Mouse (Mus musculus): Measurements from ENCODE around the gene Fiz1. TPM values are rescaled to one million over a fixed set of nuclear protein-coding genes. Genes with fewer than 3 reads are reported as not detected.
A peak's percentile ranks its signal among the peaks of the same experiment; 100 is the strongest.

Gene Fiz1
- total and polyA plus RNA-seq, 3 experiments: 17.9 to 20.4 (median 18.2) TPM

DNA sequence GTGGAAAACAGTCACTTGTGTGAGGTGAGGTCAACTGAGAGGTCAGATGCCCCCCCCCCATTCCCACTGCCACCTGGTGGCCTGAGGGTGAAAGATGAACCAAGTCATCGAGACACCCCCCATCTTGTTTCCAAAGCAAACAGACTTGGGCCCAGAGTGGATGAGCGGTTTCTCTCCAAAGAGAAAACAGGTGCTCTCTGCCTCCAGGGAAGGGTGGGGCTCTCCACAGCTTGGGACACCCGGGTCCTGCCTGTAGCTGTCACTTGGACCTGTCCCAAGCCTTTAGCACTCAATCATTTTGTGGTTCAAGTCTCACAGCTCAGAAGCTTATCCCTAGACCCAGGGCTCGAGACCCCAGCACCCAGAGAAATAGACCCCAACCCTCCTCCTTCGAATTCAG lies 51.0 kb downstream of the Fiz1 start:
- TF ChIP-seq CTCF (IDR thresholded peaks at IDR 0.05) (peak; percentile 19), POLR2A (IDR thresholded peaks at IDR 0.05; ENCODE audit: insufficient read depth, low read depth, low read length) (no peak), EP300 (IDR thresholded peaks at IDR 0.05; ENCODE audit: insufficient read depth, low read depth, low read length) (no peak)
- intact Hi-C loops (cut with DNase I): no loop called here
- no peak overlapping the region for H3K9ac ChIP-seq (ENCODE audit: low read depth, low read length)
- H3K36me3 ChIP-seq (ENCODE audit: control insufficient read depth, insufficient read depth, low read length): no peaks in the 10 kb centered on the region
- H3K27me3 ChIP-seq (ENCODE audit: control insufficient read depth, insufficient read depth, low read length): no peaks in the 10 kb centered on the region
- H3K4me1 ChIP-seq (ENCODE audit: control insufficient read depth, insufficient read depth, low read length): no peaks in the 10 kb centered on the region
- DNase-seq: no peak
- no peaks in the 10 kb centered on the region for H3K79me2 ChIP-seq (replicated peaks; ENCODE audit: control insufficient read depth, insufficient read depth, low read length)
- no peak overlapping the region for H3K4me3 ChIP-seq
- WGBS: 68% methylated on average over 5 of the region's 5 CpGs
- no peak overlapping the region; the same call in 1 of the 2 replicates for H3K27ac ChIP-seq

DNA sequence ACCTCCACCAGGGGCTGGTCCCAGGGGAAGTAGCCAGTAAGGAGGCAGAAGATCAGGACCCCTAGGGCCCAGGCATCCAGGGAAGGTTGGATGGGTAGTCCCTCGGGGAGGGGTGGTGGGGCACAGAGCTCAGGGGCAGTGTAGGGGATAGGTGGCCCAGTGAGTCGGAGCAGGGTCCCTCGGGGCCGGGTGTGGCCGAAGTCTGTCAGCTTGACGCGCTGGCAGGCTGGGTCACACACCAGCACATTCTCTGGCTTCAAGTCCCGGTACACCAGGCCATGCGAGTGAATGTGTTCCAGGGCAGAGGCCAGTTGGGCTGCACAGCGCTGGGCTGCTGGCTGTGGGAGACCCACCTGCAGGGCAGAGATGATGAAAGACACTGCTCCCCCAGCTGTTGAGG lies 57.1 kb downstream of the Fiz1 start:
- H3K36me3 ChIP-seq (ENCODE audit: control insufficient read depth, insufficient read depth, low read length): no peaks in the 10 kb centered on the region
- intact Hi-C loops (cut with DNase I): no loop called here
- no peak overlapping the region for H3K4me3 ChIP-seq
- H3K27me3 ChIP-seq (ENCODE audit: control insufficient read depth, insufficient read depth, low read length): no peaks in the 10 kb centered on the region
- no peaks in the 10 kb centered on the region for H3K79me2 ChIP-seq (replicated peaks; ENCODE audit: control insufficient read depth, insufficient read depth, low read length)
- TF ChIP-seq POLR2A (IDR thresholded peaks at IDR 0.05; ENCODE audit: insufficient read depth, low read depth, low read length) (no peak), EP300 (IDR thresholded peaks at IDR 0.05; ENCODE audit: insufficient read depth, low read depth, low read length) (no peak), CTCF (IDR thresholded peaks at IDR 0.05) (no peak)
- H3K9ac ChIP-seq (ENCODE audit: low read depth, low read length): no peak overlapping the region
- H3K4me1 ChIP-seq (ENCODE audit: control insufficient read depth, insufficient read depth, low read length): peaks cover 2% of the 10 kb centered on the region; the same call in 1 of the 2 replicates
- no peak overlapping the region for H3K27ac ChIP-seq
- 65% methylated on average over 10 of the region's 10 CpGs for WGBS
- DNase-seq: no peak

Other genes starting within 250 kb of the Fiz1 start
- gene Fam71e2, start 243.4 kb downstream of the Fiz1 start, total RNA-seq (2021): not detected
- 0.09 and 0.35 TPM in 2 replicates for gene Fam71e2, start 243.4 kb downstream of the Fiz1 start, polyA plus RNA-seq (2012; rRNA removed)
- gene Il11, start 231.8 kb downstream of the Fiz1 start, total RNA-seq (2021): not detected
- gene Il11, start 231.8 kb downstream of the Fiz1 start, polyA plus RNA-seq (2012; rRNA removed): 0.15 TPM in 1 of 2 replicates, not detected in the other
- not detected for gene Tmem190, start 231.8 kb downstream of the Fiz1 start, total RNA-seq (2021)
- gene Tmem190, start 231.8 kb downstream of the Fiz1 start, polyA plus RNA-seq (2012; rRNA removed): 0.29 TPM in 1 of 2 replicates, not detected in the other
- 1 to 10 TPM; 5.3 to 5.4 TPM for gene Tmem238, start 225.0 kb downstream of the Fiz1 start, total RNA-seq (2021)
- gene Tmem238, start 225.0 kb downstream of the Fiz1 start, polyA plus RNA-seq (2012; rRNA removed): 2.2 and 4.3 TPM in 2 replicates
- gene Rpl28, start 221.8 kb downstream of the Fiz1 start, total RNA-seq (2021): 100 to 1,000 TPM; 492 to 575 TPM
- 135 and 202 TPM in 2 replicates for gene Rpl28, start 221.8 kb downstream of the Fiz1 start, polyA plus RNA-seq (2012; rRNA removed)
- gene Ube2s, start 202.1 kb downstream of the Fiz1 start, total RNA-seq (2021): 10 to 100 TPM; 85.1 to 99.1 TPM
- 167 and 265 TPM in 2 replicates for gene Ube2s, start 202.1 kb downstream of the Fiz1 start, polyA plus RNA-seq (2012; rRNA removed)
- under 1 TPM in 1 of 2 experiments, not detected in 1; 0.07 TPM for gene Shisa7, start 170.0 kb downstream of the Fiz1 start, total RNA-seq (2021)
- gene Shisa7, start 170.0 kb downstream of the Fiz1 start, polyA plus RNA-seq (2012; rRNA removed): 0.09 and 0.12 TPM in 2 replicates
- gene Isoc2b, start 144.4 kb downstream of the Fiz1 start, total RNA-seq (2021): 1 to 10 TPM; 3.5 to 3.8 TPM
- 10.0 and 10.3 TPM in 2 replicates for gene Isoc2b, start 144.4 kb downstream of the Fiz1 start, polyA plus RNA-seq (2012; rRNA removed)
- 10 to 100 TPM; 48.9 to 55.5 TPM for gene Isoc2a, start 137.5 kb downstream of the Fiz1 start, total RNA-seq (2021)
- gene Isoc2a, start 137.5 kb downstream of the Fiz1 start, polyA plus RNA-seq (2012; rRNA removed): 29.3 and 30.6 TPM in 2 replicates
- under 1 TPM in 1 of 2 experiments, not detected in 1; 0.18 TPM for gene Gm36210, start 108.2 kb downstream of the Fiz1 start, total RNA-seq (2021)
- gene Gm36210, start 108.2 kb downstream of the Fiz1 start, polyA plus RNA-seq (2012; rRNA removed): 0.20 and 0.29 TPM in 2 replicates
- 1 to 10 TPM; 6.8 to 9.4 TPM for gene Zfp628, start 99.5 kb downstream of the Fiz1 start, total RNA-seq (2021)
- 6.1 and 7.5 TPM in 2 replicates for gene Zfp628, start 99.5 kb downstream of the Fiz1 start, polyA plus RNA-seq (2012; rRNA removed)
- 1 to 10 TPM; 5.6 to 5.8 TPM for gene Nat14, start 92.7 kb downstream of the Fiz1 start, total RNA-seq (2021)
- gene Nat14, start 92.7 kb downstream of the Fiz1 start, polyA plus RNA-seq (2012; rRNA removed): 3.5 TPM in 2 replicates
- gene Ssc5d, start 88.9 kb downstream of the Fiz1 start, total RNA-seq (2021): 1 to 10 TPM; 1.7 to 2.9 TPM
- gene Ssc5d, start 88.9 kb downstream of the Fiz1 start, polyA plus RNA-seq (2012; rRNA removed): 5.9 and 6.4 TPM in 2 replicates
- gene Sbk2, start 50.3 kb downstream of the Fiz1 start, total RNA-seq (2021): 10 to 100 TPM; 26.5 to 35.6 TPM
- gene Sbk2, start 50.3 kb downstream of the Fiz1 start, polyA plus RNA-seq (2012; rRNA removed): 85.0 and 119 TPM in 2 replicates
- gene Sbk3, start 43.5 kb downstream of the Fiz1 start, total RNA-seq (2021): 10 to 100 TPM; 39.4 to 46.1 TPM
- 66.1 and 72.5 TPM in 2 replicates for gene Sbk3, start 43.5 kb downstream of the Fiz1 start, polyA plus RNA-seq (2012; rRNA removed)
- gene Zfp579, start 18.5 kb downstream of the Fiz1 start, total RNA-seq (2021): 10 to 100 TPM; 12.3 to 14.0 TPM
- 51.8 and 70.2 TPM in 2 replicates for gene Zfp579, start 18.5 kb downstream of the Fiz1 start, polyA plus RNA-seq (2012; rRNA removed)
- gene Zfp524, start 282 bp downstream of the Fiz1 start, total RNA-seq (2021): 1 to 10 TPM; 8.7 to 9.2 TPM
- 14.7 and 17.7 TPM in 2 replicates for gene Zfp524, start 282 bp downstream of the Fiz1 start, polyA plus RNA-seq (2012; rRNA removed)
- not detected for gene Gm44973, start 799 bp upstream of the Fiz1 start, total RNA-seq (2021)
- not detected in 2 replicates for gene Gm44973, start 799 bp upstream of the Fiz1 start, polyA plus RNA-seq (2012; rRNA removed)
- 10 to 100 TPM; 13.8 to 13.9 TPM for gene Zfp865, start 5.7 kb upstream of the Fiz1 start, total RNA-seq (2021)
- 13.5 and 16.9 TPM in 2 replicates for gene Zfp865, start 5.7 kb upstream of the Fiz1 start, polyA plus RNA-seq (2012; rRNA removed)
- gene Ccdc106, start 5.9 kb upstream of the Fiz1 start, total RNA-seq (2021): under 1 TPM in 1 of 2 experiments, not detected in 1; 0.25 TPM
- gene Ccdc106, start 5.9 kb upstream of the Fiz1 start, polyA plus RNA-seq (2012; rRNA removed): 0.53 TPM in 1 of 2 replicates, not detected in the other
- gene 4632433K11Rik, start 19.4 kb upstream of the Fiz1 start, total RNA-seq (2021): not detected
- gene 4632433K11Rik, start 19.4 kb upstream of the Fiz1 start, polyA plus RNA-seq (2012; rRNA removed): not detected in 2 replicates
- gene Zfp784, start 23.7 kb upstream of the Fiz1 start, total RNA-seq (2021): 1 to 10 TPM; 5.0 to 5.6 TPM
- gene Zfp784, start 23.7 kb upstream of the Fiz1 start, polyA plus RNA-seq (2012; rRNA removed): 6.7 and 7.0 TPM in 2 replicates
- 1 to 10 TPM; 3.4 to 4.4 TPM for gene Zfp580, start 36.8 kb upstream of the Fiz1 start, total RNA-seq (2021)
- gene Zfp580, start 36.8 kb upstream of the Fiz1 start, polyA plus RNA-seq (2012; rRNA removed): 7.4 and 12.7 TPM in 2 replicates
- gene U2af2, start 47.4 kb upstream of the Fiz1 start, total RNA-seq (2021): 10 to 100 TPM; 65.6 to 68.5 TPM
- 84.4 and 118 TPM in 2 replicates for gene U2af2, start 47.4 kb upstream of the Fiz1 start, polyA plus RNA-seq (2012; rRNA removed)
- 100 to 1,000 TPM; 160 to 192 TPM for gene Epn1, start 65.5 kb upstream of the Fiz1 start, total RNA-seq (2021)
- gene Epn1, start 65.5 kb upstream of the Fiz1 start, polyA plus RNA-seq (2012; rRNA removed): 174 and 181 TPM in 2 replicates
- gene Rfpl4, start 102.3 kb upstream of the Fiz1 start, total RNA-seq (2021): not detected
- gene Rfpl4, start 102.3 kb upstream of the Fiz1 start, polyA plus RNA-seq (2012; rRNA removed): not detected in 2 replicates
- 1 to 10 TPM; 6.2 to 8.1 TPM for gene Rasl2-9, start 111.3 kb upstream of the Fiz1 start, total RNA-seq (2021)
- 3.9 and 5.7 TPM in 2 replicates for gene Rasl2-9, start 111.3 kb upstream of the Fiz1 start, polyA plus RNA-seq (2012; rRNA removed)
- gene Vmn1r55, start 135.0 kb upstream of the Fiz1 start, total RNA-seq (2021): not detected
- not detected in 2 replicates for gene Vmn1r55, start 135.0 kb upstream of the Fiz1 start, polyA plus RNA-seq (2012; rRNA removed)
- gene Vmn1r56, start 182.1 kb upstream of the Fiz1 start, total RNA-seq (2021): not detected
- gene Vmn1r56, start 182.1 kb upstream of the Fiz1 start, polyA plus RNA-seq (2012; rRNA removed): not detected in 2 replicates
- gene Vmn1r57, start 203.8 kb upstream of the Fiz1 start, total RNA-seq (2021): not detected
- gene Vmn1r57, start 203.8 kb upstream of the Fiz1 start, polyA plus RNA-seq (2012; rRNA removed): not detected in 2 replicates

Measured in heart, adult 2 months (tissue).